8 mouse cellular contexts compared by ENCODE assay signal in the genomic region with DNA sequence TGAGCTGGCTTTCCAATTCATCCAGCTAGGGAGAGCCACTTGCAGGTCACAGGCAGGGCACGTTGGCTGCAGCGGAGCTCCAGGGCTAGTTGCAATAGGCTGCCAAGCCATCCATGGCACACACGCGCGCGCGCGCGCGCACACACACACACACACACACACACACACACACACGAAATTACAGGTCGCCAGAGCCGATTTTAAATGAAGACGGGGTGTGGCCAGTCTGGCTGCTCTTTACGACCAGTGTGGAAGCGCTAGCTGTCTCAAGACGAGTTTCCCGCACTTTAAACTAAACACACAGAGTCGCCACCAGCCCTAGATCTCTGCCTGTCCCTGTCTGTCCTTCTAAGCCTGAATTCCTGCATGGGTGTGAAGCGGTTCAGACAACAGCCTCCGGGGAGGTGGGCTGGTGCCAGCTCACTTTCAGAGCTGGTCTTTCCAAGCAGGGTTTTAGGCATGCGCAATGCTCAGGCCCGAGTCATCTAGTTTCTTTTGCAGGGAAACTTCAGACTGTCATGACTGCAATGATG. TPM values are rescaled to one million over a fixed set of nuclear protein-coding genes. Genes with fewer than 3 reads are reported as not detected.
DNase-seq lines count a peak whose midpoint lies in the region; ATAC-seq lines count a peak whose summit lies in the region.

No protein-coding gene starts in this region.

- H3K4me3 ChIP-seq in intestine, embryonic 16.5 days (ENCODE audit: low read length): peak overlapping the region; percentile 51
- H3K4me3 ChIP-seq in limb, embryonic 11.5 days (ENCODE audit: low read depth, low read length): peak overlapping the region; percentile 34
- H3K4me3 ChIP-seq in midbrain, embryonic 10.5 days: peak overlapping the region; percentile 55

- H3K36me3 ChIP-seq in intestine, embryonic 16.5 days (ENCODE audit: control insufficient read depth, insufficient read depth, low read length): no peaks in the 10 kb centered on the region
- H3K36me3 ChIP-seq in limb, embryonic 11.5 days (ENCODE audit: control insufficient read depth, insufficient read depth, low read length): no peaks in the 10 kb centered on the region
- no peaks in the 10 kb centered on the region for H3K36me3 ChIP-seq in midbrain, embryonic 10.5 days

- H3K4me1 ChIP-seq in intestine, embryonic 16.5 days (ENCODE audit: control insufficient read depth, insufficient read depth, low read length): peaks cover 14% of the 10 kb centered on the region
- H3K4me1 ChIP-seq in limb, embryonic 11.5 days (ENCODE audit: control insufficient read depth, insufficient read depth, low read length): 0 out of 2 replicates have a peak, but pooled peaks cover 3% of the 10 kb centered on the region
- H3K4me1 ChIP-seq in midbrain, embryonic 10.5 days: peaks cover 18% of the 10 kb centered on the region

- H3K9ac ChIP-seq in intestine, embryonic 16.5 days (ENCODE audit: low read depth, low read length): peak overlapping the region; percentile 76
- H3K9ac ChIP-seq in limb, embryonic 11.5 days (ENCODE audit: low read length): peak overlapping the region; percentile 52

- under 1% methylated on average over 23 of the region's 23 CpGs for WGBS in intestine, embryonic 16.5 days
- WGBS in limb, embryonic 11.5 days: 2% methylated on average over 17 of the region's 23 CpGs
- 3% methylated on average over 23 of the region's 23 CpGs for WGBS in midbrain, embryonic 10.5 days

- ATAC-seq in intestine, embryonic 16.5 days: peak; percentile 60
- ATAC-seq in limb, embryonic 11.5 days (ENCODE audit: insufficient number of reproducible peaks, low FRiP score, low TSS enrichment, low read depth): peak; percentile 58; the same call in 1 of the 2 replicates
- no peak for ATAC-seq in inflammation-experienced regulatory T-cells, adult 6 months

- peak; percentile 48 to 55 for DNase-seq in adrenal gland, adult 18-20 months (ENCODE audit: low spot score in 2 of 2)
- DNase-seq in embryo, embryonic 9.5 days (ENCODE audit: extremely low spot score): peak; percentile 77
- peak; percentile 92 for DNase-seq in gonadal fat pad, adult 2 months (ENCODE audit: low read depth)
- peak; percentile 76 for DNase-seq in limb, embryonic 11.5 days (ENCODE audit: low spot score)
- peak; percentile 70 for DNase-seq in midbrain, embryonic 10.5 days (ENCODE audit: low spot score)
- DNase-seq in right cerebral cortex, postnatal 4 days: peak; percentile 69

- peak overlapping the region; percentile 77 for H3K4me2 ChIP-seq in intestine, embryonic 16.5 days (ENCODE audit: low read depth, low read length)
- peak overlapping the region; percentile 57 for H3K4me2 ChIP-seq in limb, embryonic 11.5 days (ENCODE audit: low read depth, severe bottlenecking)

- no peaks in the 10 kb centered on the region for H3K9me3 ChIP-seq in intestine, embryonic 16.5 days (ENCODE audit: control insufficient read depth, low read length)
- H3K9me3 ChIP-seq in limb, embryonic 11.5 days (ENCODE audit: control insufficient read depth, low read length): no peaks in the 10 kb centered on the region
- H3K9me3 ChIP-seq in midbrain, embryonic 10.5 days (replicated peaks): no peaks in the 10 kb centered on the region

- no peaks in the 10 kb centered on the region for H3K27me3 ChIP-seq in intestine, embryonic 16.5 days (replicated peaks; ENCODE audit: control insufficient read depth, insufficient read depth, low read length)
- no peaks in the 10 kb centered on the region for H3K27me3 ChIP-seq in limb, embryonic 11.5 days (ENCODE audit: control insufficient read depth, insufficient read depth, low read length)
- 0 out of 2 replicates have a peak, but pooled peaks cover 4% of the 10 kb centered on the region for H3K27me3 ChIP-seq in midbrain, embryonic 10.5 days (ENCODE audit: low read depth, poor library complexity, severe bottlenecking)

- H3K27ac ChIP-seq in intestine, embryonic 16.5 days (ENCODE audit: low read length): peak overlapping the region; percentile 84
- no peak overlapping the region for H3K27ac ChIP-seq in limb, embryonic 11.5 days (replicated peaks; ENCODE audit: low read depth, low read length)
- H3K27ac ChIP-seq in midbrain, embryonic 10.5 days (replicated peaks): peak overlapping the region; percentile 75

RNA-seq across cellular contexts. Expression of a gene that starts 5.4 kb away (rescaled TPM):
- total RNA-seq in adrenal gland, adult 18-20 months (2021): 10 to 100 TPM; 32.1 to 35.9 TPM
- polyA plus RNA-seq in gonadal fat pad, adult 2 months (2012; rRNA removed): 31.5 and 31.9 TPM in 2 replicates
- polyA plus RNA-seq in intestine, embryonic 16.5 days (2015; fragmentation: Nextera tagmentation; extraction: Ambion mirVana): 8.7 and 9.5 TPM in 2 replicates
- polyA plus RNA-seq in limb, embryonic 11.5 days (2014; fragmentation: Nextera tagmentation; extraction: Ambion mirVana): 18.5 and 21.0 TPM in 2 replicates
- polyA plus RNA-seq in midbrain, embryonic 10.5 days (2016; fragmentation: Nextera tagmentation; extraction: Ambion mirVana): 15.2 and 15.9 TPM in 2 replicates
- 10 to 100 TPM; 36.0 to 74.1 (median 67.4) TPM for polyA plus RNA-seq in inflammation-experienced regulatory T-cells, adult 6 months (2017; shearing (Covaris generic))
